Mouse (Mus musculus) ZHBTc4 (cell line): Measurements from ENCODE around the gene 3110040N11Rik.
A peak's percentile ranks its signal among the peaks of the same experiment; 100 is the strongest.
"Not testable (repeated sequence)": the region's sequence is repeated elsewhere in the genome, so short reads cannot be mapped to it uniquely, and the experiment has no call there.

ENCODE experiments used
- DNase-seq: peaks from one replicate; pipeline ENCODE4 v3.0.0-alpha.2; 2011; ENCODE audit warnings: low read depth, low spot score

Gene 3110040N11Rik

DNA sequence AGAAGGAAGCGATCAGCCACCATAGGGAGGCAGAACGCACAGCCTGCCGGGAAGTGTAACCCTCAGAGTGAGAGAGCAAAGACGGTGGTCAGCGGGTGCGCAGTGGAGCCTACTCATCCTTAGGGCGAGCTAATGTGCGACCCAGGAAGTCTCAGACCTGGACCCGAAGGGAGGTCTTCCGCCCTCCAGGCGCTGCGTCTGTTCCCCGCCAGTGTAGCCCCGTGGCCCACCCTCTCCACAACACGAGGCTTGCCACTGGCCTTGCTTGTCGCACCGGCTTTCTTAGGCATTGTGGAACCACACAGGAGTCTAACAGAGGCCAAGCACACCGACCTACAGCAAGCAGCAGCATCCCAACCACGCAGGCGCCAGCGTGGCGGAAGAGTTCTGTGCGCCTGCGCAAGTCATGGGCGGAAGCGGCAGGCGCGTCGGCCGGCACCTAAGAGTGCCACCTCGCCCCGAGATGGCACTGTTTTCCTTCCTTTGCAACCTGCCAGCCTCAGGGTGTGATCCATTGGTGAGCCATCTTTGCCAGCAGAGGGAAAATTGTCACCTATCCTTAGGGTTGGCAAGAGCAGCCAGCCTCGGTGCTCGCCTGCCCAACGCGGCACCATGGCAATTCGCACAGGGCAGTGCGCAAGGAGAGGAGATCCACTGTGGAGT lies at the start of gene 3110040N11Rik:
Gene 3110040N11Rik (minus strand): TSS at position 384 of the 663 bp plus-strand sequence.
- peak; percentile 96 for DNase-seq

DNA sequence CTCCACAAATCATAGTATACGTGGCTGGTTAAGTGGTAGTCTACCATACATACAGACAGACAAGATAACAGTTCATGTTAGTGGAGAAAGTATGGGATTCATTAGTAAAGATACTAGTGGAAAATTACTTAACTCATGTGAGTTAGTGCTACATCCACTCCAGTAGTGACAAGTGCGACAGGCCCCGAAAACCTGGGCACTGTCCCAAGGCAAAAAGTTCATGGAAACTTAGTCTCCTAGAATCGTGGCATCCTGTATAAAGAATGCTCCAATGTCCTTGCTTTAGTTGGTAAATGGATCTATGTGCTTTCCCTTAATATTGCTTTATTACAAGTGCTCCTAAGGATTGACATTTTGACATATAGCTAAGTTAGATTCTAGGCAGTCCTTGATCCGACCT lies 48.5 kb upstream of the 3110040N11Rik start:
- DNase-seq, result not testable (repeated sequence)

DNA sequence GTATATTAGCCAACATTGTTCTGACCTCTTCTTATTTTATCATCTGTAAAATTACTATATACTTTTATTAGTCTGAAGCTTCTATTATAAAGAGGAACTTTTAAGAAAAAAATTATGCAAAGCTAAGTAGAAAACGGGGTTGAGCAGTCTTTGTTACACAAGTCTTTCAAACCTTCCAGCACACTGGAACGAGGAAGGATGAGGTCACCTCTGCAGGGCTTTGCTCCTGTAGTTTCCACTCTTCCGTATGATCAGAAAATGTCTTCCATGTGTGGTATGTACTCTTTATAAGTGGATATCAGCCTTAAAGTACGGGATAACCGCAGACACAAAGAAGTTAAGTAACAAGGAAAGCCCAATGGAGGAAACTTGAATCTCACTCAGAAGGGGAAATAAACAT lies 46.2 kb upstream of the 3110040N11Rik start:
- no peak for DNase-seq

DNA sequence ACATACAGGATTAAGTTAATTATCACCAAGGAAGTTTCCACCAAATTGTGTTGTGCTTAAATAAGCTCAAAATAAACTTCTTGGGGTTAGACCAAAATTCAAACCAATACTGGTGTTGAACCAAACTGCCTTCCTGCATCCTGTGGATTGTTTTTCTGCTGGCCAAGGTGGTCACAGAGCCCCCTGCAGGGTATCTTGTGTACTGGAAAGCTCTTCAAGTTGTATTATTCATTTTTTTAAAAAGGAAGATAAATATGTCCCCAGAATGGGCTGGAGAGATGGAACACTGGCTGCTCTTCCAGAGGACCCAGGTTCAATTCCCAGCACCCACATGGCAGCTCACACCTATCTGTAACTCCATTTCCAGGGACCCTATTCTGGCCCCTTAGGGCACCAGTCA lies 45.6 kb upstream of the 3110040N11Rik start:
- peak; percentile 25 for DNase-seq

DNA sequence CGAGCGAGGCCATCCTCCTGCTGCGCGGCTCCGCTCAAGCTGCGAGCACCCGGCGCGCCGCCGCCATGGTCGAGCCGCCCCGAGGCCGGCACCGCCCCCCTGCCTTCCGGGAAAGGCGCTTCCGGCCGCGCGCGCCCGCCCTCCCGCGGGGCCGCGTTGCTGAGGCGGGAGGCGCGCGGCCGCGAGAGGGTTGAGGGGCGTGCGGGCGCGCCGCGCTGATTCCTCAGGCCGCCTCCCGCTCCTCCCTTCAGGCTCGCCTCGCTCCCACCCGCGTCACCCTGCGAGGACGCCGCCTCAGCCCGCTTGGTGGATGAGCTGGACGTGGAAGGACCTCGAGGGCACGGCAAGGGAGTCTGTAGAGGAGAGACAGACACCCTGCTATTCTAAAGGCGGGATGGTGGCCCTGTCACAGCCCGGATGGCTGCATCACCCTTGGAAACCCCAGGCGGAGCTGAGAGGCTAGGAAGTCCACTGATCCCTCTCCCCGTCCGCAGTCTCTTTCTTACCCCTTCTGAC lies 40.2 kb upstream of the 3110040N11Rik start, which contains the start of gene Btbd1:
Gene Btbd1 (minus strand): TSS at position 53 of the 516 bp plus-strand sequence.
- peak; percentile 91 for DNase-seq

DNA sequence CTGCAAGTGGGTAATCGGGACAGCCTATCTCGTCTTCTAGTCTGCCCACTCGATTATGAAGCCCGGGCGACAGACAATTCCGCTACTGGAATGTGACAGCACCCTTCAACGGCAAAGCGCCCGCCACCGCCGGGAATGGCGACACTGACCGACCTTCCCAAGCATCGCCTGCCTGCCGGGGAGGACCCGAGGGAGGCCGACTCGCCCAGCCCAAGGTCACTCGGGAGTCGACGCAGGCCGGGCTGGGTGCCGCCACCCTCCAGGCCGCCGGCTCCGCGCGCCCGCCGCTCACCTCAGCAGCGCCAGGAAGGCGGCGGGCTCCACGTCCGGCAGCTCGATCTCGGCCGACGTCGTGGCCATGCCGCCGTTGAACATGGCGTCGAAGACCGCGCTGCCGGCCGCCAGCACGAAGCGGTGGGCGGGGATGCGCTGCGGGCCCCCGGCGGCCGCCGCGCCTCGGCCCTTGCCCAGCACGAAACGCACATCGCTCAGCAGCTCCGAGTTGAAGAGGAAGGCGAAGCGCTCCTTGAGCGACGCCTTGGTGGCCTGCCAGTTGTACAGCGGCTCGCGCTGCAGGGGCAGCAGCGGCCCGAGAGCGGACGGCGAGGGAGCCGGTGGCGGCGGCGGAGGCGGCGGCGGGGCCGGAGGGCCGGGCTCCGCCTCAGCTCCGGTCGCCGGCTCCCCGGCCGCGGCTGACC lies 39.6 kb upstream of the 3110040N11Rik start:
- DNase-seq, result peak; percentile 49

DNA sequence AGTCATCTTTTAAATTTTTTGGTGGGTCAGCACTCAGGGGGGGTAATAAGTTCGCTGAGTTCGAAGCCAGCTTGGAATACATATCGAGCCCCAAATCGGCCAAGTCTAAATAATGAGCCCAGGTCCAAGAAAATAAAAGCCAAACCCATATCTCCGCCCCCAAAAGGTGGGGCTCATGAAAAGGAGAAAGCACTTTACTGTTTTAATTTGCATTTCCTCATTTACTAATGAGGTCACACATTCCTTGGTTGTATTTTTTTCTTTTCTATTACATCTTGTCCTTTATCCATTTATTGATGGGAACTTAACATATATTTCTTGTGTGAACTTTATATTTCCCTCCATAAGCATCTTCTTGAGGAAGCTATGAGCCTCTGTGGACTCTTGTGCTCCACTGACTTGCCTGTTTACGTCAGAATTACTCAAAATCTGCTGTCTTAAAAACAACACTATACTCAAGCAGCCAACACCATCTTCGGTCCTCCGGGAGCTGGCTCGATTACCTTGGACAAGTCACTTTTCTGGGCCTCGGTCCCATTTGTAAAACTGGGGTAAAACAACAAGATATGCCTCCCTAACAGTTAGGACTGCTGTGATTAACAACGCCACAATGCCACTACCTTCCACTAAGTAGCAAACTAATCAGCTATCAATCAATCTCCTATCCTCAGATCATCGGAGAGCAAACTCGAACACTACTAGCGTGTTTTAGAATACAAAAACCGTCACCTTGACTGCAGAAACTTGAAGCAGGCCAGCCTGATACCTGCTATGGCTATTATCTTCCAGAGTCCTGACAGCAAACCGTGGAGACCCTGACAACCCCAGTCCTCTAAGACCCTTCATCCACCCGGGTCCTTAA lies 38.8 kb upstream of the 3110040N11Rik start:
- no peak for DNase-seq

DNA sequence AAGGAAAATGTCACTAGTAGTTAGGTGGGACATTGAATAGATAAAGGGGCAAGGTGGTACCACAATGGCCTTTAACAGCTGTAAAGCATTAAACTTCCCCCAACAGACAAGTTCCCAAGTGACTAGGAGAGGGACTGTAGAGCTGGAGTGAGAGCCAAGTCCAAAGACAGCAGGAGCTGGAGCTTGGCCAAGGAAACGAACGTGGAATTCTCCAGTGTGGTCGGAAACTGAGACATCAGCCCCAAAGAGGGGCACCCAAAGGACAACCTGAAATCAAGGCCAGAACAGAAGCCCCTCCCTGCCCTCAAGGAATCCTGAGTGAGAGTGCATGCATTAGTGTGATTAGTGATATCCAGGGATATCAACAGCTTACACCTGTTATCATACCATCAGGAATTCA lies 36.1 kb upstream of the 3110040N11Rik start:
- no peak for DNase-seq

DNA sequence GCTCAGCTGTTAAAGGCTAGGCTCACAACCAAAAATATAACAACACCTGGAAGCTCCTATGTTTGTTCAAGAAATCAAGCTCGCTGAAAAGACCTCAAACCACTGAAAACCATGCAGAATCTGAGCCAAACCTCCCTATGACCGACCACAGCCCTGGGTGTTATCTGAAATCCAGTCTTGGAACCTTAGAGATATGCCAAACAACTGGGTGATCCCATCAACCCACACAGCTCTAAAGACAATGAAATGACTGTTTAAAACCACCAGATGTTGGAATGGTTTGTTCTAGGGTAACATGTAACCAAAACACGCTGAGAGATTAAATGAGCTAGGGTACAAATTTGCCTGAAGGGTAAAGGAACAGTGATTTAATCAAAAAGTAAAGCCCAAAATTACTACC lies 35.6 kb upstream of the 3110040N11Rik start:
- DNase-seq, result no peak

DNA sequence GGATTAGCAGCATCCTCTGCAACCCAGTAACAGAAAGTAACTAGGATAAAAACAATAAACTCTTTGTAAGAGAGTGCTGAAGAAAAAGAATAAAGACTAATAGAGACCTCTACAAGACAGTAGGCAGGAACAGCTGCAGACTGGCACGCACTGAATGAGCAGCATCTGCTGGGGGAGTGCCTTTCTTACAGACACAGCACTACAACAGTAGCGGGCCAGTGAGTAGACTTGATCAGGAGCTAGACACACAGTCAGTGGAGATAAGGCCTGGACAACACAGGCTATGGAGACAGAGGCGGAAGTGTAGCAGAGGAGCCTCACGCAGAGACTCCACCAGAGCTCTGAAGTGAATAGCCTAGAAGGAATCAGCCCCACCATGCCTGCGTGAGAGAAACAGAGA lies 16.8 kb upstream of the 3110040N11Rik start:
- DNase-seq, result no peak

DNA sequence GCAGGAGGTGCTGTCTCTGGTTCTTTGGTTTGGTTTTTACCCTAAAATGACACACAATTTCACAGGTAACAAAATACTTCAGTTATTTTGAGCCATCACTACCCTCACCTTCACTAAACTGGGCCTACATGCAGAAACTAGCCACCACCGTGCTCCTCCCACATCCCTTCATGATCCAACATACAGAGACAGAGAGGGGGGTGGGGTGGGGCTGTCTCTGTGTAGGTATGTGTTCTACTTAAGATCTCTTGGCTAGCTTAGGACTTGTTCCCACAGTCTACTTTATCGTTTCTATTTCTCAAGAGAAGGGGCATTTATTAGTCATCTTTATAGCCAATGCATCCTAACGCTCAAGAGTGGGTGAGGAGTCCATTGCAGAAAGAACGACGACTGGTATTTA lies 742 bp downstream of the 3110040N11Rik start:
- peak; percentile 39 for DNase-seq

DNA sequence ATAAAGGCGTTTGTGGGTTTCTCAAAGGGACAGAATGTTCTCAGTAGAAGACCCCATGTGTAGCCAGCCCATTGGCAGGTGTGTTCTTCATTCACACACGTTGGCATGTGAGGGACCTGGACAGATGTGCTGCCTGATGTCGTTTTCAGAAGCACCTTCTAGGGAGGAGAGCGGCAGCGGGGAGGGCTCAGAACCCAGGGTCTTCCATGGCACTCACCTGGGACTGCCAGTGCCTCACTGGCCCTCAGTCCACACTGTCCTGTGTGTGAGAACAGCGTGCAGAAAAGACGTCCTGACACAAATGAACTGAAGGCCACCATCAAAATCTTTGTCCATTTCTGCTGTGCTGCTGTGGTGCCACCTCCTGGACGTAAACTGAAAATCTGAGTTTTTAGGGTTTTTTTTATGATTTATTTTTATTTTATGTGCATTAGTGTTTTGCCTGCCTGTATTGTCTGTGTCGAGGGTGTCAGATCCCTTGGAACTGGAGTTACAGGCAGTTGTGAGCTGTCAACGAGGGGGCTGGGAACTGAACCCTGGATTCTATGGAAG lies 11.5 kb downstream of the 3110040N11Rik start:
- DNase-seq, result no peak

DNA sequence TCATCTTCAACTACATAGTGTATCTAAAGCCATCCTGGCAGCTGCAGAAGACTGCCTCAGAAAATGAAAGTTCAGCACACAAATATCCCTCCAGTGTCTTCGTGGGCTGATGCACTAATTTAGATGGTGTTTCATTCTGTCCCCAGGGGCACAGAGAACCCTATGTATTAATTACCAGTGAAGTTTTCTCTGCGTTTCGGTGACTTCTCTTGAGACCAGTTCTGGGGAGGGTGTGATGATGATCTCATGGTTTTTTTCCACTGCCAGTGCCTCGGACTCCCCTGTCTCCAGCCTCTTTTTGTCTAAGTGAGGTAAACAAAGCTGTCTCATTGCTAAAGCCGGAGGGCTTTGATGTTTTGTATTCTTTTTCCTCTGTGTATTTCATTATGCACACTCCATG lies 14.0 kb downstream of the 3110040N11Rik start:
- no peak for DNase-seq

DNA sequence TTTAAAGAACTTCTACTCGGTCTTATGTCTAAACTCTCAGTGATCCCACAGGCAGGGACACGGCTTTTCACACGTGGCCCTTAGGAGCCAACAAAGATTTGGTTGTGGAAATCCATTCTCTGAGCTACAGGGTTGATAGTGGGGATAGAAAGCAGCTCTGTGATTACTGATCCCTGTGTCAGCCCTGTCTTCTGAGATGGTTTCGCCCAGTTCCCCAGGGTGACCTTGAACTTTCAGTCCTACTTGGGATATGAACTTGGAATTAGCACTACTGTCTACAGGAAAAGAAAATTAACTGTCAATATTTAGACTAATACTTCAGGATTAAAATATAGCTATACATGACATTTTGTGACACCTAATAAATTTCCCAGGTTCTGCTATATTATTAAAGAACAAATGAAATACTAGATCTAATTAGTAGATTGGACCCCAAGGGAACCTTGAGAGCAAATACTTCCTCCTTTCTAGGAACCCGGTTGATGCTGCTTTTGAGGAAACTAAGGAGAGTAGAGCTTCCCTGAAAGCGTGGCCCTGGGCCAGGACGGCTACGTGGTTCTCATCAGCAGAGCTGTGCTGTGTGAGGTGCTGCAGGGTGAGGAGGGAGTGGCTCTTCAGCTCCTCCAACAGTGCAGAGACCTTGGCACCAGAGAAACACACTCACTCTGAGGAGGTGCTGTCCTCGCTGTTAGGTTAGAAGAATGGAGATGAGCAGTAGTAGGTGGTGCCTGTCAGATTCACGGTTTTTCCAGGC lies 16.3 kb downstream of the 3110040N11Rik start:
- DNase-seq, result peak; percentile 34

DNA sequence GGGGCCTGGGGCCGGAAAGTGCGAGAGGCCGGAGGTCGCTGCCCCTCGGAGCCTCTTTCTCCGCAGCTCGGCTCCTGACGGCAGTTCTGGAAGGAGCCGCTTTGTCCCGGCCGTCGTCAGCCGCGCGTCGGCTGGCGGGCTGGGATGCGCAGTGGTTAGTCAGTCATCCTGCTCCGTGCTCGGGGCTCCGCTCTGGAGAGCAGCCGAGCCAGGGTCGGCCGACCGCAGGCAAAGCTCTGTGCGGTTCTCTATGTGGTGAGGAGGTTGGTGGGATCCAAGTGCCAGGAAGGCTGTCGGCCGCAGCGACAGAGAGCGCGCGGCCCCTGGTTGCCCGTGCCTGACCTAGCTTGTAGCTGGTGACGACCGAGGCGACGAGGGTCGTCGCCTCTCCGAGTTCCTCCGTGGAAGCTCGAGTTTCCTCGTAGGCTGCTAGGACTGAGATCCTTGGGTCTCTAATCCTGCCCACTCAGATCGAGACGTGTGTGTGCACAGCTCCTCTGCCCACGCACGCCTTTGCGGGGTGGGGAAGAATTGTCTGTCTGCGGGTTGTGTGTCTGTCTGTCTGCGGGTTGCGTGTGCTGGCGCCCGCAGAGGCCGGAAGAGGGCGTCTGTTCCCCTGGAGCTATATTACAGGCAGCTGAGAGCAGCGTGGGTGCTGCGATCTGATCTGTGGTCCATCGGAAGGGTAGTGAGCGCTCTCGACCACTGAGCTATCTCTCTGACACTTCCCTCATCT lies 26.0 kb downstream of the 3110040N11Rik start:
- peak; percentile 90 for DNase-seq

DNA sequence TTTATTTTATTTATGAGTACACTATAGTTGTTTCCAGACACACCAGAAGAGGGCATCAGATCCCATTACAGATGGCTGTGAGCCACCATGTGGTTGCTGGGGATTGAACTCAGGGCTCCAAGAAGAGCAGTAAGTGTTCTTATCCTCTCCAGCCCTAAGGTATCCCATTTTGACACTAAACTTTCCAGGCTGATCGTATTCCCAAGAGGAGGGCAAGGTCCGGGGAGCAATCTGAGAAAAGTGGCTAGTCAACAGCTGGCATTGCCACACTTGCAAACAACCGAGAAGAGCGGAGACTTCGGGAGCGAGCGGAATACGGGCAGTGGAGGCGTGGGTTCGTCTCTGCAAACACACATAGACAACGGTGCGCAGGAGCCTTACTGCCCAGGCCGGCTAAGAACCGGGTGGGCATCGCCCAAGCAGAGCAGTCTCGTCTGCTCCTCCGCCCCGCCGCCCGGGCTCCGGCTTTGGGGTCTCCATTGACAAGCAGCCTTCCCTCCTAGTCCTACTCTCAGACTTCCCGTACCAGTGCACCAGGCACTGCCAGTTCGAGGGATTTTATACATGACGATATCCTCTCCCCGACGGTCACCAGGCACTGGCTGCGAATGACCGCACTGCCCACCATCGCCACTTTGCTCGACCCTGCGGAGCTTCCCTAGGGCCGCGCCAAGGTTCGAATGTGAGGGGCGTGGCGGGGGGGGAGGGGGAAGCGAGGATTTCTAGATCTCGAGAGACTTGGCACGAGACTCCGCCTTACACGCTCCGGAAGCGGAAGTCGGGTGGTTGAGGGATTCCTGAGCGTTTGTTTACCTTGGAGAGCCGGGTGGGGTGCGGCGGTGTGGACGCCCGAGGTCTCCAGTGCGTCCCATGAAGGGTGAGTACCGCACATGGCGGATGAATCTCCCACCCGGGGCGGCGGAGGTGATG lies 26.8 kb downstream of the 3110040N11Rik start, which contains the start of gene Ramac:
Gene Ramac (plus strand): TSS at position 746 of the 930 bp plus-strand sequence.
- peak; percentile 98 for DNase-seq

DNA sequence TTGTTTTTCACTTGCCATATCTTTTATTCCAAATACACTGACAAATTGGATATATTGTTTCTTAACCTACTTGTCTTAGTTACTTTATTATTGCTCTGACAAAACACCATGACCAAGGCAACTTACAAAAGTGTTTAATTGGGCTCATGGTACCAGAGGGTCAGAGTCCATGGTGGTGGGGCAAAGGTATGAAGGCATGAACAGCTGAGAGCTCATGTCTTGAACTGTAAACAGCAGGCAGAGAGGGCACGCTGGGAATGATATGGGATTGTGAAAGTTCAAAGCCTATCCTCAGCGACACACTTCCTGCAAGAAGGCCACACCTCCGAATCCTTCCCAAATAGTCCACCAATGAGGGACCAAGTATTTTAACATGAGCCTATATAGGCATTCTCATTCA lies 41.3 kb downstream of the 3110040N11Rik start:
- DNase-seq, result no peak

DNA sequence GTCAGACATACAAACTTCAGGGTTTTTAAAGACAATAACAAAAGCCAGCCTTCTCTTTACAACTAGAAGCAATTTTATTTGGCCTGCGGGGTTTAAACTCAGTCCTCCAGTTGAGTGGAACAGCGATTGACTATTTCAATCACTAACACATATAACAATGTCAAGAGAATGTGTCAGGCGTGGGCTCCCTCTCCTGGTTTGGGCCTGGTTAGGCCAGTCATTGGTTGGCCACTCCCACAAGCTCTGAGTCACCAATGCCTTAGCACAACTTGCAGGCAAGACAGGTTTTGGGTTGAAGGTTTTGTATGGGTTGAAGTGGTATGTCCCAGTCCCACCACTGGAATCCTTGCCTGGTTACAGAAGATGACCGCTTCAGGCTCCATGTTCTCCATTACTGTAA lies 45.1 kb downstream of the 3110040N11Rik start:
- peak; percentile 60 for DNase-seq

DNA sequence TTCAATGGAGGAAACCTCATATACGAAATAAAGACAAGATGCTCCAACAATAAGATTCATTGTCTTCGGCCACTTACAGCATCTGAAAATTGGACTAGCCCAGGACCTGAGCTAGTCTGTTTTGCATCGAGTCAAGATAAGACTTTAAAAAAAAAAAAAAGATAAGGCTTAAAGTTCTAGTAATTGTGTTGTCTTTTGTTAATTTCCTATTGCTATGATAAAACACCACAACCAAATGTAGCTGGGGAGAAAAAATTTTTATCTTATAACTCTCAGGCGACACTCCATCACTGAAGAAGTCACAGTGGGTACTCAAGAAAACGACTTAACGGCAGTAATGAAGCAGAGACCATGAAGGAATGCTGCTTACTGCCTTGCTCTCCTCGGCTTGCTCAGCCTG lies 49.3 kb downstream of the 3110040N11Rik start:
- no peak for DNase-seq
